Mouse (Mus musculus) lung, embryonic 16.5 days (tissue): ENCODE measurements around the gene Adam6b. TPM values are rescaled to one million over a fixed set of nuclear protein-coding genes. Genes with fewer than 3 reads are reported as not detected.
"Not testable (repeated sequence)": the region's sequence is repeated elsewhere in the genome, so short reads cannot be mapped to it uniquely, and the experiment has no call there.

ENCODE experiments used
- ATAC-seq: fragments of 200-750 bp; cut with Nextera tagmentation; 2 replicates; pipeline ENCODE4 v1.8.0; 2017; ENCODE audit warnings: low read depth, mild to moderate bottlenecking, moderate library complexity
- H3K27ac ChIP-seq: fragments of 300-500 bp; sonication (generic); 2 replicates; pipeline ENCODE4 v1.5.1; 2014; ENCODE audit warnings: mild to moderate bottlenecking, control low read depth, low read length
- H3K27me3 ChIP-seq: fragments of 300-500 bp; sonication (generic); 2 replicates; pipeline ENCODE4 v1.6.1; 2014; ENCODE audit warnings: low read depth, low read length, mixed read lengths; ENCODE audit not compliant: control insufficient read depth, insufficient read depth
- H3K36me3 ChIP-seq: fragments of 300-500 bp; sonication (generic); 2 replicates; pipeline ENCODE4 v1.6.1; 2014; ENCODE audit warnings: low read length; ENCODE audit not compliant: control insufficient read depth, insufficient read depth
- H3K4me1 ChIP-seq: fragments of 300-500 bp; sonication (generic); replicated peaks from 2 replicates; pipeline ENCODE4 v1.6.1; 2014; ENCODE audit warnings: low read length, mixed read lengths; ENCODE audit not compliant: control insufficient read depth, insufficient read depth
- H3K4me2 ChIP-seq: fragments of 300-500 bp; sonication (generic); 2 replicates; pipeline ENCODE4 v1.6.1; 2014; ENCODE audit warnings: low read depth, low read length, control low read depth
- H3K4me3 ChIP-seq: fragments of 300-500 bp; sonication (generic); 2 replicates; pipeline ENCODE4 v1.5.1; 2014; ENCODE audit warnings: mild to moderate bottlenecking, low read length, control low read depth
- H3K9ac ChIP-seq: fragments of 300-500 bp; sonication (generic); 2 replicates; pipeline ENCODE4 v1.6.1; 2014; ENCODE audit warnings: low read length, control low read depth
- H3K9me3 ChIP-seq: fragments of 300-500 bp; sonication (generic); 2 replicates; pipeline ENCODE4 v1.6.1; 2016; ENCODE audit warnings: low read length; ENCODE audit not compliant: control insufficient read depth
- WGBS: fragments of 180-500 bp; shearing (Covaris S2); extraction: QIAGEN DNeasy Blood & Tissue Kit; methylation state at CpG from one replicate; pipeline ENCODE4 v1.1.7; 2014; 5-methylcytosine and 5-hydroxymethylcytosine counted together
- polyA plus RNA-seq: library from polyadenylated mRNA; unstranded; fragments of >200 nt; fragmentation: Nextera tagmentation; extraction: Ambion mirVana; gene quantifications from 2 replicates; pipeline ENCODE4 v1.2.1, GENCODE M21; 2015

The Adam6b gene
- not detected in 2 replicates for polyA plus RNA-seq

DNA sequence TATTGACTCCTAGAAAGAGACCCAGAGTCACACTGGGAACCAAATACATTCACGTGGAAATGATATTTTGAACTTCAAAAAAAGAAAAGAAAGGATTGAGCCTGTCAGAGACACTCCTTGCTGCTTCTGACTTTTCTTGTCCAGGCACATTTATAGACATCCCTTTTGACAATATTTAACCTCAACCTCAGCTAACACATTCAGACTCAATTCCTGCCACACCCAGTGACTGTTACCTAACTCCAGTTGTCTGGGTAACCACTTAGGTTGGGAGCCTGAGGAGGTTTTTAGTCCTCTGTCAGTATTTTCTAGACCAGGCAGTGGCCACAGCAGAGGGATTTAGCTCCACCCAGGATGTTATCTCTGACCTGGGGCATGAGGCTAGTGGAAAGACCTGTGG is at the start of gene Adam6b:
Gene Adam6b (plus strand): TSS at position 301 of the 400 bp plus-strand sequence.
- not testable (repeated sequence) for H3K4me1 ChIP-seq, H3K36me3 ChIP-seq, H3K9me3 ChIP-seq, H3K4me3 ChIP-seq, H3K4me2 ChIP-seq, H3K27me3 ChIP-seq, H3K27ac ChIP-seq, H3K9ac ChIP-seq, ATAC-seq
- no CpG with 5 or more reads among the region's 1 CpGs for WGBS

DNA sequence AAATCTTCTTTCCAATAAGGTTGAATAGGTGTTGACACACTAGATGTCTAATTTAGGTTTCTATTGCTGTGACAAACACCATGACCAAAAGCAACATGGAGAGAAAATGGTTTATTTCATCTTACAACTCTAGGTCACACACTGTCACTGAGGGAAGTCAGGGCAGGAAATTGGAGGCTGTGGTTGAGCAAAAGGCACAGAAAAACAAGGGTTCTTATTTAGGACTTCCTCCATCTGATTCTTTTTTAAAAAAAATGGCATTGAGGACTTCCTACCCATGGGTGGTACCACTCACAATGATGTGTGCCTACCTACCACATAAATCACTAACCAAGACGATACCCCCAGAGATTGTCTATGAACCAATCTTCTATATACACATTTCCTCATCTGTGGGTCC is 43.2 kb upstream of the Adam6b start:
- no peak overlapping the region for H3K4me3 ChIP-seq
- no peaks in the 10 kb centered on the region for H3K36me3 ChIP-seq
- H3K27me3 ChIP-seq, result no peaks in the 10 kb centered on the region
- 85% methylated on average over 1 of the region's 1 CpGs for WGBS
- no peak overlapping the region for H3K27ac ChIP-seq
- no peak overlapping the region for H3K4me2 ChIP-seq
- no peaks in the 10 kb centered on the region for H3K9me3 ChIP-seq
- no peaks in the 10 kb centered on the region for H3K4me1 ChIP-seq
- no peak overlapping the region for H3K9ac ChIP-seq
- ATAC-seq, result no peak

DNA sequence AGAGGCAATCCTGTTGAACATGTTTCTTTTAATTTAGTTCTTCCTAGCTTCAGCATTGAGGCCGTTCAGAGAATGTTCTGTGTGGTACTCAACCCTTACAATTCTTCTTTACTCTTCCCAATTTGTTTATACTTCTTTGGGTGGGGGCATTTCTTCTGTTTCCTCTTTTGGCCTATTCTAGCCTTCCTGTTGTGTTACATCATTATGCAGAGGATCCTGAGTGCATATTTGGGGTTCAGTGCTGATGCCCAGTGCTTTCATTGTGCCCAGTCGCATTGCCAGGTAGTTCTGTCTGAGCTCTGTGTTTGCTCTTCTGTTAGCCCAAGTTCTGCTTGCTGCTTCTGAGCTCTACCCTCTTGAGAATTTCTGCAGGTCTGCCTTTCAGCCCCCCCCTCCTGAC is 13.1 kb upstream of the Adam6b start:
- Histone ChIP-seq H3K4me3 (no peak overlapping the region), H3K27me3 (no peaks in the 10 kb centered on the region), H3K36me3 (no peaks in the 10 kb centered on the region), H3K27ac (no peak overlapping the region), H3K9me3 (no peaks in the 10 kb centered on the region), H3K4me1 (no peaks in the 10 kb centered on the region), H3K4me2 (no peak overlapping the region), H3K9ac (no peak overlapping the region)
- ATAC-seq, result no peak
- 66% methylated on average over 2 of the region's 2 CpGs for WGBS

DNA sequence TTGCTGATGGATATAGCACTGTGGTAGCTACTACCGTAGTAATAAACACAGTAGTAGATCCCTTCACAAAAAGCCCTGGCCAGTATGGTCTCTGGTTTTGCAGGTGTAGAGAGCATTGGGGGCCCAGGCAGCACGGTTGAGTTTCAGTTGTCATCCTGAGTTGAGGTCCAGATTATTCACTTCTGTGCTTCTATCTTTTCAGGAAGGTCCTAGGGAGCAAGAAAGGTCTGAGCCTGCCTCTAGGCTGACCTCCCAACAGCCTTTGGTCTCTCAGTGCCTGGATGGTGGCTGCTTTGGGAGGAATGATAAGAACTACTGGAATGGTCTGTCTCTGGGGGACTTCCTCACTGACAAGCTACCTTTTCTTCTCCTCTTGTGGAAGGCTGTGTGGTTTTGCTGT is 7.2 kb upstream of the Adam6b start:
- 72% methylated on average over 2 of the region's 2 CpGs for WGBS
- no peaks in the 10 kb centered on the region for H3K27me3 ChIP-seq
- no peak overlapping the region for H3K4me2 ChIP-seq

DNA sequence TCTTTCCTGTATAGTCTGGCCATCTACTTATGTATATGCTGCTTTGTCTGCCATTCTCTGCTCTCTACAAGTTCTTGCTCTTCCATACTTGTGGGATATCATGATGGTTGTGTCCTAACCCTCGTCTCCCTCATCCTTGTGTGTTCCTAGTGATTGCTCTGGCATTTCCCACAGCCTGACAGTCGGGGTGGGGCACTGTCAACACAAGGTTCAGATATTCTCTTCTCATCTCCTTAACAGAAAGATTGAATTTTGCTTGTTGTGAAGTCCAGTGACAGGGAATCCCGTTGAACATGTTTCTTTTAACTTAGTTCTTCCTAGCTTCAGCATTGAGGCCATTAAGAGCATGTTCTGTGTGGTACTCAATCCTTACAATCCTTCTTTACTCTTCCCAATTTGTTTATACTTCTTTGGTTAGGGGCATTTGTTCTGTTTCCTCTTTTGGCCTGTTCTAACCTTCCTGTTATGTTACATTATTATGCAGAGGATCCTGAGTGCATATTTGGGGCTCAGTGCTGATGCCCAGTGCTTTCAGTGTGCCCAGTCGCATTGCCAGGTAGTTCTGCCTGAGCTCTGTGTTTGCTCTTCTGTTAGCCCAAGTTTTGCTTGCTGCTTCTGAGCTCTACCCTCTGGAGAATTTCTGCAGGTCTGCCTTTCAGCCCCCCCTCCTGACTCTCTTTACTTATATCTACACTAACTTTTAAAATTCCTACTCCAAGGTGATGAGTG is 6.5 kb upstream of the Adam6b start:
- 40% methylated on average over 4 of the region's 4 CpGs for WGBS
- Histone ChIP-seq H3K27me3 (no peaks in the 10 kb centered on the region), H3K36me3 (no peaks in the 10 kb centered on the region), H3K9me3 (no peaks in the 10 kb centered on the region), H3K4me2 (no peak overlapping the region), H3K9ac (no peak overlapping the region), H3K4me3 (no peak overlapping the region), H3K4me1 (no peaks in the 10 kb centered on the region), H3K27ac (no peak overlapping the region)
- no peak for ATAC-seq

More for the DNA sequence above, 7.2 kb upstream of the Adam6b start:
- Histone ChIP-seq H3K4me1 (no peaks in the 10 kb centered on the region), H3K27ac (no peak overlapping the region), H3K4me3 (no peak overlapping the region), H3K36me3 (no peaks in the 10 kb centered on the region), H3K9me3 (no peaks in the 10 kb centered on the region), H3K9ac (no peak overlapping the region)
- no peak for ATAC-seq

DNA sequence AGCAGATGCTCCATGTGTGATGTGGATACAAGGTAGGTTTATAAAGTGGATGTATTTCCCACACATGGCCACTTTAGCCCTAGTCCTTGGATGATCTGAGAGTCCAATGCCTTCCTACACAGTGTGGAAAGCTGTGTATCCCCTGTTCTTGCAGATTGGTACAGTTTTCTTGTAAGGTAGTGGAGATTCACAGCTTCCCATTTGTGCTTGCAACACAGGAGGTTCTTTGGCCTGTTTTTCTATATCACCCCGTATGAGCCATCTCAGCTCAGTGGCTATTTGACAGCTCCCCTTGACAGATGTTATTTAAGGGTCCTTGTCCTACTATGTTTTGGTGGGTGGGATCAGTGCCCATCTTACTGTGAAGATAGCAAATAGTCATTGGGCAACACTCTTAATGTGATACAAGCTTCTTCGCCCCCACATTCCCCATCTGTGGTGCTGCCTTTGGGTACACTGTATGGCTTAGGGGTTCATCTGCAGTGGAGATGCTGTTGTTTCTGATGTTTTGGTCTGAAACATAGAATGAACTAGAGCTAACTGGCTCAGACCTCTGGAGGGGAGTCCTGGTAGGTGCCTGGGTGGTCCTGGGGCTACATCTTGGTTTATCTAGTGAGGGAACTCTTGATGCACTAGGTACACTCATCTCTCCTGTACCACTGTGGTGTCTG is 5.7 kb upstream of the Adam6b start:
- Histone ChIP-seq H3K4me3 (no peak overlapping the region), H3K27ac (no peak overlapping the region), H3K9ac (no peak overlapping the region), H3K9me3 (no peaks in the 10 kb centered on the region), H3K36me3 (no peaks in the 10 kb centered on the region), H3K4me1 (no peaks in the 10 kb centered on the region), H3K27me3 (no peaks in the 10 kb centered on the region), H3K4me2 (no peak overlapping the region)
- 84% methylated on average over 2 of the region's 2 CpGs for WGBS
- ATAC-seq, result no peak

DNA sequence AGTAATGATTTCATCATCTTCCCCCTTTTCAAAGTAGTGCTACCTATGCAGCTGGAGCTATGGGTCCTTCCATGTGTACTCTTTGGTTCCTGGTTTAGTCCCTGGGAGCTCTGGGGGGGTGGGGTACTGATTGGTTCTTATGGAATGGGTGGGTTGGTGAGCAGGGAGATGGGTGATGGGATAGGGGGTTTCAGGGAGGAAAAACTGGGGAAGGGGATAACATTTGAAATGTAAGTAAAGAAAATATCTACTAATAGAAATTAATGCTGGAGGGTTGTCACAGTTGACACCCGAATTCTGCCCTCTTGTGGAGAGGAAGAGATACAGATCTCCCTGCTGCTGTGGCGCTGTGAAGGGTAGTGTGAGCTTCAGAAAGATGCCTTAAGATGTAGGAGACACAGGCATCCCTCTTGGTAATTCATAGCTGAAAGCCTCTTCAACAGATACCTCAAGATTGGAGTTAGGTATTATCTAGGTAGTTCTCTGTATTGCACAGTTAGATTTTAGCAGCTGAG is 4.3 kb upstream of the Adam6b start:
- Histone ChIP-seq H3K9ac (no peak overlapping the region), H3K36me3 (no peaks in the 10 kb centered on the region), H3K4me2 (no peak overlapping the region), H3K4me1 (no peaks in the 10 kb centered on the region), H3K9me3 (no peaks in the 10 kb centered on the region), H3K27me3 (no peaks in the 10 kb centered on the region), H3K4me3 (no peak overlapping the region), H3K27ac (no peak overlapping the region)
- 39% methylated on average over 2 of the region's 2 CpGs for WGBS
- no peak for ATAC-seq

DNA sequence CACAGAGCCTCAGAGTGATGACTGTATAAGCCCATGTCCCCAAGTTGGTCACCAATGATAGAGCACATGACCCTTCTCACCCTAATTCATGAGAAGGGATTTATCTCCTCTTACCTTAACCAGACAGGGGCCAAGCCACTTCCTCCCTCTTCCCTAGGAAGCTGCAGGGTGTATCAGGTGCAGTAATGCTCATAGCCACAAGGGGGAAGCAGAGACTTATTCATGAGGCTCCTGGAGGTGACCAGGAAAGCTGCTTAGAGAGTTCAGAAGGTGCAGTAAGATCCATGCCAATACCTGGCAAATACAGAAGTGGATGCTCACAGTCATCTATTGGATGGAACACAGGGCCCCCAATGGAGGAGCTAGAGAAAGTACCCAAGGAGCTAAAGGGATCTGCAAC is 1.6 kb upstream of the Adam6b start:
- H3K4me1 ChIP-seq, H3K4me3 ChIP-seq, H3K4me2 ChIP-seq, ATAC-seq, H3K36me3 ChIP-seq, H3K27me3 ChIP-seq, H3K27ac ChIP-seq, H3K9me3 ChIP-seq, H3K9ac ChIP-seq: not testable (repeated sequence)

DNA sequence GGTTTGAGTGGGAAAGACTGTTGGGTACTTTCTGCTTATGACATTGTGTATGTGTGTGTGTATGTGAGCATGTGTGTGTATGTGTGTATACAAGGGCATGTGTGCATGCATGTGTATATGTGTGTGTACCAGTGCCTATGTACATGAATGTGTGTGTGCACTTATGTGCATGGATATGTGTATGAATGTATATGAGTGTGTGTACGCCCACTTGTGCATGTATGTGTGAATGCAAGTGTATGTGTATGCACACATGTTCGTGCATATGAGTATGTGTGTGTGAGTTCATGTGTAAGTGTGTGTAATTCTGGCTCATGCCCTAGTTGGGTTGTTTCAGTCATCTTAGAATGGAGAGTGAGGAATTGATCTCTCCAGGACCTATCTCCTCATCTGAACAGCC is 36.6 kb downstream of the Adam6b start:
- Histone ChIP-seq H3K27me3 (no peaks in the 10 kb centered on the region), H3K36me3 (no peaks in the 10 kb centered on the region), H3K27ac (no peak overlapping the region), H3K9ac (no peak overlapping the region), H3K4me3 (no peak overlapping the region), H3K4me1 (no peaks in the 10 kb centered on the region), H3K9me3 (no peaks in the 10 kb centered on the region), H3K4me2 (no peak overlapping the region)
- WGBS, result 70% methylated on average over 2 of the region's 2 CpGs
- no peak for ATAC-seq
